Mouse (Mus musculus) cerebellum, adult 2 months (tissue): Measurements from ENCODE around the gene Hnrnpa1. TPM values are rescaled to one million over a fixed set of nuclear protein-coding genes. Genes with fewer than 3 reads are reported as not detected.
"Not testable (repeated sequence)": the region's sequence is repeated elsewhere in the genome, so short reads cannot be mapped to it uniquely, and the experiment has no call there.

Experiments
- DNase-seq, 2 experiments: peaks; one replicate each; pipeline ENCODE4 v3.0.0; 2021
- H3K27ac ChIP-seq: fragments of 200-500 bp; 2 replicates; pipeline ENCODE4 v1.5.1; 2012; ENCODE audit warnings: low read length, control low read depth, inconsistent platforms; ENCODE audit not compliant: insufficient read depth
- H3K27me3 ChIP-seq: fragments of 200-500 bp; 2 replicates; pipeline ENCODE4 v1.6.1; 2012; ENCODE audit warnings: inconsistent platforms, mild to moderate bottlenecking, low read length, moderate library complexity; ENCODE audit not compliant: control insufficient read depth, insufficient read depth
- H3K4me1 ChIP-seq: fragments of 200-500 bp; 2 replicates; pipeline ENCODE4 v1.6.1; 2011; ENCODE audit warnings: low read length; ENCODE audit not compliant: control insufficient read depth, insufficient read depth
- H3K4me3 ChIP-seq: fragments of 200-500 bp; replicated peaks from 2 replicates; pipeline ENCODE3; 2011; ENCODE audit warnings: mild to moderate bottlenecking, low read depth, low read length, control low read depth; ENCODE audit not compliant: insufficient read depth
- CTCF ChIP-seq: fragments of 200-500 bp; IDR thresholded peaks from 2 replicates; pipeline ENCODE4 v1.5.1; 2011; ENCODE audit warnings: low read depth, mild to moderate bottlenecking, control low read depth, low read length, moderate library complexity, borderline replicate concordance; ENCODE audit not compliant: insufficient read depth
- POLR2A ChIP-seq: fragments of 200-500 bp; IDR thresholded peaks from 2 replicates; pipeline ENCODE4 v1.6.1; 2011; ENCODE audit warnings: low read length, control low read depth, borderline replicate concordance; ENCODE audit not compliant: insufficient read depth
- WGBS: fragments of 180-500 bp; shearing (Covaris S2); methylation state at CpG from one replicate; pipeline ENCODE4 v1.1.7; 2018; 5-methylcytosine and 5-hydroxymethylcytosine counted together
- polyA plus RNA-seq: library from polyadenylated mRNA; depleted of rRNA; stranded (reverse); fragments of >200 nt; gene quantifications from 2 replicates; pipeline ENCODE4 v1.2.3, GENCODE M21; 2012

Gene Hnrnpa1
- polyA plus RNA-seq, 1 experiment: 318 TPM

GRCm38 (mm10) chr15:103247078-103247781, 7.0 kb downstream of the Hnrnpa1 start:
- Histone ChIP-seq H3K4me3 (no peak overlapping the region), H3K27ac (no peak overlapping the region), H3K27me3 (no peaks in the 10 kb centered on the region), H3K4me1 (no peaks in the 10 kb centered on the region)
- 86% methylated on average over 9 of the region's 9 CpGs for WGBS
- no peak for TF ChIP-seq POLR2A
- TF ChIP-seq CTCF: no peak
- DNase-seq: no peak

GRCm38 (mm10) chr15:103247782-103248400, 7.7 kb downstream of the Hnrnpa1 start:
- Histone ChIP-seq H3K4me3 (no peak overlapping the region), H3K27me3 (no peaks in the 10 kb centered on the region), H3K4me1 (no peaks in the 10 kb centered on the region), H3K27ac (no peak overlapping the region)
- no peak for DNase-seq
- TF ChIP-seq CTCF: no peak
- no peak for TF ChIP-seq POLR2A

GRCm38 (mm10) chr15:103248401-103249313, 8.4 kb downstream of the Hnrnpa1 start:
- DNase-seq: peak in 1 of 2 experiments; percentile 23
- WGBS: 35% methylated on average over 28 of the region's 28 CpGs
- no peak overlapping the region for H3K27ac ChIP-seq
- no peaks in the 10 kb centered on the region for H3K27me3 ChIP-seq
- no peak overlapping the region for H3K4me3 ChIP-seq
- no peak for TF ChIP-seq POLR2A
- TF ChIP-seq CTCF: no peak
- H3K4me1 ChIP-seq: no peaks in the 10 kb centered on the region

- WGBS: 90% methylated on average over 6 of the region's 6 CpGs
- H3K4me3 ChIP-seq, H3K27ac ChIP-seq, H3K27me3 ChIP-seq, DNase-seq, H3K4me1 ChIP-seq: not testable (repeated sequence)
These were observed 9.3 kb downstream of the Hnrnpa1 start for GRCm38 (mm10) chr15:103249511-103249910.

GRCm38 (mm10) chr15:103250195-103250740, 10.0 kb downstream of the Hnrnpa1 start:
- Histone ChIP-seq H3K4me3 (no peak overlapping the region), H3K27ac (no peak overlapping the region), H3K4me1 (peaks cover 3% of the 10 kb centered on the region; the same call in 1 of the 2 replicates), H3K27me3 (no peaks in the 10 kb centered on the region; the same call in 1 of the 2 replicates)
- 42% methylated on average over 2 of the region's 2 CpGs for WGBS
- DNase-seq: peak; percentile 31 to 58
- TF ChIP-seq CTCF (peak; percentile 77), POLR2A (no peak)

GRCm38 (mm10) chr15:103251595-103251994, 11.4 kb downstream of the Hnrnpa1 start:
- no peak for DNase-seq
- TF ChIP-seq POLR2A: no peak
- TF ChIP-seq CTCF: no peak
- Histone ChIP-seq H3K27ac (no peak overlapping the region), H3K4me3 (no peak overlapping the region), H3K4me1 (peaks cover 3% of the 10 kb centered on the region; the same call in 1 of the 2 replicates), H3K27me3 (no peaks in the 10 kb centered on the region; the same call in 1 of the 2 replicates)
- 88% methylated on average over 1 of the region's 1 CpGs for WGBS

- H3K27ac ChIP-seq: no peak overlapping the region
- H3K4me3 ChIP-seq: no peak overlapping the region
- TF ChIP-seq CTCF: no peak
- TF ChIP-seq POLR2A: no peak
- no peaks in the 10 kb centered on the region; the same call in 1 of the 2 replicates for H3K27me3 ChIP-seq
- WGBS: 88% methylated on average over 3 of the region's 3 CpGs
- peaks cover 3% of the 10 kb centered on the region; the same call in 1 of the 2 replicates for H3K4me1 ChIP-seq
- DNase-seq: no peak
These were observed 12.4 kb downstream of the Hnrnpa1 start for GRCm38 (mm10) chr15:103252660-103253059.
